Mouse (Mus musculus) intestine, embryonic 16.5 days (tissue): Measurements from ENCODE around the gene C2cd2. TPM values are rescaled to one million over a fixed set of nuclear protein-coding genes. Genes with fewer than 3 reads are reported as not detected.

ENCODE experiments used
- ATAC-seq: fragments of 200-750 bp; cut with Nextera tagmentation; 2 replicates; pipeline ENCODE4 v1.8.0; 2017; ENCODE audit warnings: moderate TSS enrichment, moderate library complexity
- H3K27ac ChIP-seq: fragments of 300-500 bp; sonication (generic); 2 replicates; pipeline ENCODE4 v1.5.1; 2014; ENCODE audit warnings: mild to moderate bottlenecking, low read length
- H3K27me3 ChIP-seq: fragments of 300-500 bp; sonication (generic); replicated peaks from 2 replicates; pipeline ENCODE4 v1.6.1; 2014; ENCODE audit warnings: low read length, control low read depth, mixed read lengths; ENCODE audit not compliant: control insufficient read depth, insufficient read depth
- H3K36me3 ChIP-seq: fragments of 300-500 bp; sonication (generic); 2 replicates; pipeline ENCODE4 v1.6.1; 2014; ENCODE audit warnings: low read length, control low read depth; ENCODE audit not compliant: control insufficient read depth, insufficient read depth
- H3K4me1 ChIP-seq: fragments of 300-500 bp; sonication (generic); 2 replicates; pipeline ENCODE4 v1.6.1; 2014; ENCODE audit warnings: low read length, control low read depth, mixed read lengths; ENCODE audit not compliant: control insufficient read depth, insufficient read depth
- H3K4me2 ChIP-seq: fragments of 300-500 bp; sonication (generic); 2 replicates; pipeline ENCODE4 v1.6.1; 2014; ENCODE audit warnings: low read depth, low read length, control low read depth
- H3K4me3 ChIP-seq: fragments of 300-500 bp; sonication (generic); 2 replicates; pipeline ENCODE4 v1.5.1; 2014; ENCODE audit warnings: mild to moderate bottlenecking, low read length
- H3K9ac ChIP-seq: fragments of 300-500 bp; sonication (generic); 2 replicates; pipeline ENCODE4 v1.6.1; 2014; ENCODE audit warnings: low read depth, low read length
- H3K9me3 ChIP-seq: fragments of 300-500 bp; sonication (generic); 2 replicates; pipeline ENCODE4 v1.6.1; 2016; ENCODE audit warnings: low read length, control low read depth; ENCODE audit not compliant: control insufficient read depth
- WGBS: fragments of 180-500 bp; shearing (Covaris S2); extraction: QIAGEN DNeasy Blood & Tissue Kit; methylation state at CpG from one replicate; pipeline ENCODE4 v1.1.7; 2014; 5-methylcytosine and 5-hydroxymethylcytosine counted together
- polyA plus RNA-seq: library from polyadenylated mRNA; unstranded; fragments of >200 nt; fragmentation: Nextera tagmentation; extraction: Ambion mirVana; gene quantifications from 2 replicates; pipeline ENCODE4 v1.2.1, GENCODE M21; 2015

The C2cd2 gene
- polyA plus RNA-seq, 1 experiment from 2014 or later, result 10.2 TPM

DNA sequence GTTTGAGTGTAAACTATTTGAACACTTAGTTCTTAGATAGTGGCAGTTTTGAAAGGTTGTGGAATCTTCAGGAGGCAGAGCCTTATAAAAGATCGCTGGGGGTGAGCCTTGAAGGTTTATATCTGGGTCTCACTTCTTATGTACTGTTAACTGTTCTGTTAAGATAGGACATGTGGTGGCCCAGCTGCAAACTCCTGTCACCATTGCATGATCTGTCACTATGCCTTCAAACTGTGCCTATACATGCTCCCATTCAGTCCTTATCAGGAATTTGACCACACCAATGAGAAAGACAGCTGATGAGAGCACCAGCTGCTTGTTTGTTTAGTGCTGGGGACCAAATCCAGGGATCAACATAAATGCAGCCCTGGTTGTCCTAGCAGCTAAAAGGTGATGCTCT lies 14.9 kb upstream of the C2cd2 start:
- Histone ChIP-seq H3K27me3 (no peaks in the 10 kb centered on the region), H3K9me3 (no peaks in the 10 kb centered on the region), H3K4me1 (no peaks in the 10 kb centered on the region), H3K4me2 (no peak overlapping the region), H3K27ac (no peak overlapping the region), H3K9ac (no peak overlapping the region), H3K36me3 (no peaks in the 10 kb centered on the region), H3K4me3 (no peak overlapping the region)
- ATAC-seq, result no peak
- WGBS, result 77% methylated on average over 1 of the region's 1 CpGs

DNA sequence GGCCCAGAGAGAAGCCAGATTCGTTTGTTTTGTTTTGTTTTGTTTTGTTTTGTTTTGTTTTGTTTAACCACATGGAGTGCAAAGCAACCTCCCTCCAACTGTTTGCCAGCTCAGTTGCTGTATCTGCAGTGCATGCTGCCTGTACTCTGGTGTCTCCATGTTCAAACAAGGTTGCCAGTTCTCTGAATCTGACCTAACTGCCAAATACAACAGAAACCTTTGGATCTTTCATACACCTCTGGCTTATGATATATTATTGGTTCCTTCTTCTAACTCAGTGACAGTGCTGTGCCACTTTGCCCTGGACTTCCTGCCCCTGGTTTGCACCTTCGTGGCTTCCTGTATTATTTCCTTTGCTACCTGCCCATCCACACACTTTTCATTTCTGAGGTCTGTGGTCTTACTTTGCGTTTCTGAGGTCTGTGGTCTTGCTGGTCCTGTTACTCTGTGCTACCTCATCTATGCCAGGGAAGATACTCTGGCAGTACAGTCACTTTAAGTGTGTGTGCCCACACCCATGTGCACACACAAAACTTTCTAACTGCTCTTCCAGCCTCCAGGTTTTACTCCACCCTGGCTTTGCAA lies 1.6 kb upstream of the C2cd2 start:
- H3K36me3 ChIP-seq, result no peaks in the 10 kb centered on the region
- no peak for ATAC-seq
- WGBS, result 86% methylated on average over 3 of the region's 3 CpGs
- no peaks in the 10 kb centered on the region for H3K9me3 ChIP-seq
- H3K9ac ChIP-seq, result no peak overlapping the region
- no peak overlapping the region for H3K4me3 ChIP-seq
- no peaks in the 10 kb centered on the region for H3K27me3 ChIP-seq
- peaks cover 9% of the 10 kb centered on the region; the same call in 1 of the 2 replicates for H3K4me1 ChIP-seq
- H3K4me2 ChIP-seq, result no peak overlapping the region
- H3K27ac ChIP-seq, result no peak overlapping the region

DNA sequence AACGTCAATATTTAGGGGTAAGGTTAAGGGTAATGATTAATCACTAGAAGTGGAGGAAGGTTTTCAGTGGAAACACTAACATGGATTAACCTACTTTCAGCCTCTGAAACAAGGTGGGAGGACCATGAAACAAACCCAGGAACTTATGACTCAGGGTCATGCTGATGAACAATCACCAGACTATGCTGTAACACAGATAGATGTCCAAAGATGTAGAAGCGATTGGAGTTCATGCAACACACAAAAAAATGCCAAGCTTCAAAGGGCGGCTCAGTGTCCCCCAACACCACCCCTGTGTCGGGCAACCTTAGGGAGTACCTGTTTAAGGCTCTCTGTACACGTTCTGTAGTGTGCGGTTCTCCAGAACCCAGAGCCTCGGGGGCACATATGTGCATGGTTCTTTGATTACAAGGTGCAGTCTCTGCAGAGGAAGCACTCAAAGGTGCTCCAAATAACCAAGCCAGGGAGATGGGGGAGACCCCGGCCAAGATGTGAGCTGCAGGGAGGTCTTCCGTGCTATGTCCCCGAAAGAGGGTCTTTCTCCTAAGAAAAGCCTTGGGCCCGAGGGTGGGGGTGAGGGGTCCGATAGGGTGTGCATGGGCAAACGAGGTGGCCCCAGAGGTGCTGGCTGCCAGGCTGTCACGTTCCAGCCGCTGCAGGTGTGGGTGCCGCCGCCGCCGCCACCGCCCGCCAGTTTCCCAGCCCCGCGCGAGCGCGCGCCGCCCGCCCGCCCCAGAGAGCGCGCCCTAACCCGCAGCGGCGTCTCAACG lies 832 bp downstream of the C2cd2 start:
- ATAC-seq, result peak; percentile 57
- Histone ChIP-seq H3K27me3 (no peaks in the 10 kb centered on the region), H3K36me3 (no peaks in the 10 kb centered on the region), H3K9me3 (no peaks in the 10 kb centered on the region), H3K4me1 (peaks cover 9% of the 10 kb centered on the region; the same call in 1 of the 2 replicates), H3K4me2 (peak overlapping the region; percentile 83), H3K9ac (peak overlapping the region; percentile 83), H3K4me3 (peak overlapping the region; percentile 86), H3K27ac (peak overlapping the region; percentile 99)
- WGBS, result 5% methylated on average over 36 of the region's 36 CpGs

DNA sequence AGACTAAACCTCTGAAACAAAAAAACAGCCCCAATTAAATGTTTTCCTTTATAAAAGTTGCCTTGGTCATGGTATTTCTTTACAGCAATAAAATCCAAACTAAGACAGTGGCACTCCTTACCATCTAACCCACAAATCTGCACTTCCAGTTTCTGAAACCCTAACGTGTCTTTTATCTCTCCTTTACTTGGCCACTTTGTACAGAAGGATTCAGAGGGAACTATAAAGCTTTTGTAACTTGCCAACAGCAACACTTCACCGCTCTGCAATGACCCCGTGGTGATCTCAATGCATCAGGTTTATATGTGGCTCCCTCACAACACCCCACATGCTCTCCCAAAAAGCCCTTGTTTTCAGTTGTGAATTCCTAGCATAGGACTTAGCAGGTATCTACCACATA lies 2.0 kb downstream of the C2cd2 start:
- Histone ChIP-seq H3K4me2 (no peak overlapping the region), H3K9ac (no peak overlapping the region), H3K27me3 (no peaks in the 10 kb centered on the region), H3K4me1 (peaks cover 9% of the 10 kb centered on the region; the same call in 1 of the 2 replicates), H3K27ac (no peak overlapping the region), H3K36me3 (no peaks in the 10 kb centered on the region), H3K9me3 (no peaks in the 10 kb centered on the region), H3K4me3 (no peak overlapping the region)
- no peak for ATAC-seq
- 93% methylated on average over 3 of the region's 3 CpGs for WGBS

DNA sequence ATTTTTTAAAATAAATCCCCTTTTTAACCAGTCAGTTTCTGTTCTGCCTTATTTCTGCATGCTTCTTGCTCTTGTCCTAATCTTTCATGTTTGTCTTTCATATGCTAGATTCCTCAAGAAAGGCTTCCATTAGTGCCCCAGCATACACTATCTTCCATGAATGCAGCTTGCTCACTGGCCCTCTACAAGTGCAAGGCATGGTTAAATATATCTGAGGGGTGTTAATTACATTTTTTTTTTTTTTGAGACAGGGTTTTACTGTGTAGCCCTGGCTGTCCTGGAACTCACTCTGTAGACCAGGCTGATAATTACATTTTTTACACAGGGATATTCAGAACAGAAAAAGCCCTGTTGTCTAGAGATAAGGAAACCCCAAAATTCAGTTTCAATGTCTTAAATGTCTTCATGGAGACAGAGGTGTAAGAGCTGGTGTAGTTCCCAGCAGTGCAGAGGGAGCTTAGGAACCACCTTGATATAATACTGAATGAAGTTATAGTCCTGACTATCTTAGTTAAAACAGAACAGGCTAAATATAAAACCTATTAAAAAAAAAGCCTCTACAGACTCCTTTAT lies 3.9 kb downstream of the C2cd2 start:
- Histone ChIP-seq H3K4me1 (peaks cover 9% of the 10 kb centered on the region; the same call in 1 of the 2 replicates), H3K36me3 (no peaks in the 10 kb centered on the region), H3K4me3 (no peak overlapping the region), H3K27ac (no peak overlapping the region), H3K9me3 (no peaks in the 10 kb centered on the region), H3K9ac (no peak overlapping the region), H3K27me3 (no peaks in the 10 kb centered on the region), H3K4me2 (no peak overlapping the region)
- ATAC-seq, result no peak

DNA sequence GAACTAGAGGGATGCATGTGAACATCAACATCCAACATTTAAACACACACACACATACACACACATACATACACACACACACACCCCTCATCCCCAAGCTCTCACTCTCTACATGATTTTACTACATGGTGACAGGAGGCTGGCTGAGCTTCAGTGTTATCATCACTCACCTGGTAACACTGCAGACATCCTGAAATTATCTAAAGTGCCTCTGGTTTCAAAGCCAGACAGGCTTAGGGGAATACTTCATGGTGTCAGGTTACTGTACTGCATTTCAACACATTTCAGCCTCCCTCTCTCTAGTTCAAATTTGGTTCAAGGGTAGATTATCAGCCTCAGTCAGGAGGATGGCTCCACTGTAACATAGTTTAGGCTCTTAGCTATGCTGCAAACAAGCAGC lies 4.8 kb downstream of the C2cd2 start:
- Histone ChIP-seq H3K9ac (no peak overlapping the region), H3K36me3 (peaks cover 3% of the 10 kb centered on the region; the same call in 1 of the 2 replicates), H3K9me3 (no peaks in the 10 kb centered on the region), H3K4me1 (peaks cover 9% of the 10 kb centered on the region; the same call in 1 of the 2 replicates), H3K4me3 (no peak overlapping the region), H3K4me2 (no peak overlapping the region), H3K27ac (no peak overlapping the region), H3K27me3 (no peaks in the 10 kb centered on the region)
- no peak for ATAC-seq

- H3K9ac ChIP-seq, result no peak overlapping the region
- no peak overlapping the region for H3K27ac ChIP-seq
- no peaks in the 10 kb centered on the region for H3K27me3 ChIP-seq
- ATAC-seq, result no peak
- no peaks in the 10 kb centered on the region for H3K9me3 ChIP-seq
- no peak overlapping the region for H3K4me3 ChIP-seq
- 76% methylated on average over 2 of the region's 2 CpGs for WGBS
- H3K4me1 ChIP-seq, result peaks cover 6% of the 10 kb centered on the region; the same call in 1 of the 2 replicates
- H3K36me3 ChIP-seq, result peaks cover 8% of the 10 kb centered on the region; the same call in 1 of the 2 replicates
- H3K4me2 ChIP-seq, result no peak overlapping the region
Measured at GRCm38 (mm10) chr16:97956011-97956410, 6.4 kb downstream of the C2cd2 start.

DNA sequence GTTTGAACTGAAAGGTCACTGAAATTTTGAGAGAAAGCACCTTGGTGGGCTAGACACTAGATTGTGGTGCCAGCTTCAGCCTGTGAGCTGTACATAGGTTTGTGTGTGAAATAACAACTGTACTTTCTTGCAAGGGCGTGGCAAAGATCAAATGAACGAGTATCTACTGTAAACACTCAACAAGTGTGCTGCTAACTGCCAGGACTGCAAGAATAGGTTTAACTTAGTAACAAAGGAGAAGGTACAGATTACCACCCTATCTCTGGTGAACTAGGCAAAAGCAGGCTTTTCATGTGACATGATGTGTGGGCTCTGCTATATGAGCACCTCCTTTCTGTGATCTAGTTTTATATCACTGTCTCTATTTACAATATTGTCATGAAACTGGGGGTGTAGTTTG lies 9.1 kb downstream of the C2cd2 start:
- ATAC-seq, result no peak
- H3K4me1 ChIP-seq, result no peaks in the 10 kb centered on the region
- WGBS, result 81% methylated on average over 2 of the region's 2 CpGs
- H3K36me3 ChIP-seq, result peaks cover 21% of the 10 kb centered on the region; the same call in 1 of the 2 replicates
- H3K9me3 ChIP-seq, result no peaks in the 10 kb centered on the region
- H3K4me3 ChIP-seq, result no peak overlapping the region
- H3K27me3 ChIP-seq, result no peaks in the 10 kb centered on the region
- no peak overlapping the region for H3K27ac ChIP-seq
- H3K9ac ChIP-seq, result no peak overlapping the region
- H3K4me2 ChIP-seq, result no peak overlapping the region

GRCm38 (mm10) chr16:97952801-97953200 lies 9.6 kb downstream of the C2cd2 start:
- no peaks in the 10 kb centered on the region for H3K9me3 ChIP-seq
- H3K9ac ChIP-seq, result no peak overlapping the region
- H3K4me1 ChIP-seq, result no peaks in the 10 kb centered on the region
- H3K36me3 ChIP-seq, result peaks cover 21% of the 10 kb centered on the region; the same call in 1 of the 2 replicates
- no peak for ATAC-seq
- no peak overlapping the region for H3K4me2 ChIP-seq
- H3K27ac ChIP-seq, result no peak overlapping the region
- H3K4me3 ChIP-seq, result no peak overlapping the region
- no peaks in the 10 kb centered on the region for H3K27me3 ChIP-seq
- WGBS, result 78% methylated on average over 9 of the region's 9 CpGs
